Mouse (Mus musculus) neural tube, embryonic 15.5 days (tissue): ENCODE measurements around the gene Prelid3b. TPM values are rescaled to one million over a fixed set of nuclear protein-coding genes. Genes with fewer than 3 reads are reported as not detected.
A peak's percentile ranks its signal among the peaks of the same experiment; 100 is the strongest.

Source experiments
- ATAC-seq: fragments of 200-750 bp; cut with Nextera tagmentation; 2 replicates; pipeline ENCODE4 v1.8.0; 2017; ENCODE audit warnings: mild to moderate bottlenecking, moderate TSS enrichment, moderate library complexity; ENCODE audit not compliant: low FRiP score
- H3K27ac ChIP-seq: fragments of 300-500 bp; sonication (generic); replicated peaks from 2 replicates; pipeline ENCODE4 v1.5.1; 2015; ENCODE audit warnings: mild to moderate bottlenecking, inconsistent platforms
- H3K27me3 ChIP-seq: fragments of 300-500 bp; sonication (generic); replicated peaks from 2 replicates; pipeline ENCODE4 v1.6.1; 2015; ENCODE audit warnings: inconsistent platforms
- H3K36me3 ChIP-seq: fragments of 300-500 bp; sonication (generic); 2 replicates; pipeline ENCODE4 v1.6.1; 2015; ENCODE audit warnings: inconsistent platforms
- H3K4me1 ChIP-seq: fragments of 300-500 bp; sonication (generic); 2 replicates; pipeline ENCODE4 v1.6.1; 2015; ENCODE audit warnings: inconsistent platforms
- H3K4me2 ChIP-seq: fragments of 300-500 bp; sonication (generic); 2 replicates; pipeline ENCODE4 v1.6.1; 2015; ENCODE audit warnings: inconsistent platforms, mild to moderate bottlenecking, moderate library complexity
- H3K4me3 ChIP-seq: fragments of 300-500 bp; sonication (generic); replicated peaks from 2 replicates; pipeline ENCODE4 v1.5.1; 2015; ENCODE audit warnings: mild to moderate bottlenecking, inconsistent platforms
- H3K9ac ChIP-seq: fragments of 300-500 bp; sonication (generic); replicated peaks from 2 replicates; pipeline ENCODE4 v1.6.1; 2015; ENCODE audit warnings: mild to moderate bottlenecking, inconsistent platforms
- H3K9me3 ChIP-seq: fragments of 300-500 bp; sonication (generic); replicated peaks from 2 replicates; pipeline ENCODE4 v1.6.1; 2016; ENCODE audit warnings: inconsistent platforms
- WGBS: fragments of 180-500 bp; shearing (Covaris S2); methylation state at CpG from one replicate; pipeline ENCODE4 v1.1.7; 2015; ENCODE audit warnings: mixed read lengths; 5-methylcytosine and 5-hydroxymethylcytosine counted together
- polyA plus RNA-seq: library from polyadenylated mRNA; unstranded; fragments of >200 nt; fragmentation: Nextera tagmentation; extraction: Ambion mirVana; gene quantifications from 2 replicates; pipeline ENCODE4 v1.2.1, GENCODE M21; 2015

Gene Prelid3b
- 110 and 112 TPM in 2 replicates for polyA plus RNA-seq

GRCm38 (mm10) chr2:174472818-174473549 is at the start of gene Prelid3b:
Prelid3b (minus strand) TSS chr2:174473081.
- peaks cover 22% of the 10 kb centered on the region for H3K4me1 ChIP-seq
- H3K9me3 ChIP-seq, result no peaks in the 10 kb centered on the region
- H3K36me3 ChIP-seq, result peaks cover 4% of the 10 kb centered on the region
- H3K9ac ChIP-seq, result peak within 1 kb of the TSS; percentile 66
- peak within 1 kb of the TSS; percentile 66 for H3K4me3 ChIP-seq
- H3K27me3 ChIP-seq, result no peaks in the 10 kb centered on the region
- no peak within 1 kb of the TSS for H3K27ac ChIP-seq
- WGBS, result under 1% methylated on average over 53 of the region's 53 CpGs
- peak within 1 kb of the TSS; percentile 83 for H3K4me2 ChIP-seq
- peak; percentile 99 for ATAC-seq

- Histone ChIP-seq H3K27me3 (no peaks in the 10 kb centered on the region), H3K4me1 (no peaks in the 10 kb centered on the region), H3K27ac (no peak overlapping the region), H3K4me2 (no peak overlapping the region), H3K9me3 (no peaks in the 10 kb centered on the region), H3K4me3 (no peak overlapping the region), H3K9ac (no peak overlapping the region), H3K36me3 (no peaks in the 10 kb centered on the region)
- 96% methylated on average over 3 of the region's 3 CpGs for WGBS
- no peak for ATAC-seq
These were observed 49.3 kb upstream of the Prelid3b start for GRCm38 (mm10) chr2:174522134-174522533.

DNA sequence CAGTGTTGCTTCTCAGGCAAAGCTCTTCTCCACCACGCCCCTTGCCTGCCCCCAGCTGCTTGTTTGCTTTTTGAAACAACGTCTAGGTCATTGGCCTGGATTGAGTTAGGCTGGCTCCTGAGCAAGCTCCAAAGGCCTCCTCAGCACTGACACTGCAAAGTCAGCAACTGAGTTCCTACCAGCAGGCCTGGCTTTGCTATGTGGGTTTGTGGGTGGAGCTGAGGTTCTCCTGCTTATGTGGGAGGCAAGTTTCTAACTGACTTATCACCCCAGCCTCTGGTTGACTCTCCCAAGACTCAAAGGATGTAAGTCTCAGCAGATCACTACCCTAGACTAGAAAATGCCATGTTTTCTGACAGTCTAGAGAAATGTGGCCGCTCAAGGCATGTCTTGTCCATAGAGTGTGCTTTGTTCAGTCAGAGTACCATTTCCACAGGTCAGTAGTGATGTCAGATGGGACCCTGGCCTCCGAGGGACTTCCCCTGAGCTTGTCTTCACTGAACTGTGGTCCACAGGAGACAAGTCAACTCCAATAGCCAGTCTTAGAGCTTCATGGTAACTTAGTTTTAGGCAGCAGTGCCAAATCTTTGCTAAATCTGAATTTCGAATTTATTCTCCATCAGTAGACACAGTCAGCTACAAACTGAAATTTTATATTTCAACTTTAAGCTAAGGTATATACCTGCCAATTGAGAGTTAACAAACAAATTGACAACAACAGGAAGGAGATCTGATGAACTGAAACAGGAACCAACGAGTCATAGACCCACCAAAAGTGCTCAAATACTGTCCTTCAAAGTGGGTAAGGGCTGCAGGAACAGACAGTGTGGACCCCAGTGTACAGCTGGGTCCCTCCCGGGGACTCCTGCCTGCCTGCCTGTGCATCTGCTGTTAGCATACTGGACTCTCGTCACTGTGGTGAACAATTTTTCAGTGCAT is 44.5 kb upstream of the Prelid3b start:
- no peak overlapping the region for H3K4me3 ChIP-seq
- WGBS, result 74% methylated on average over 8 of the region's 8 CpGs
- H3K27me3 ChIP-seq, result no peaks in the 10 kb centered on the region
- H3K27ac ChIP-seq, result no peak overlapping the region
- H3K4me2 ChIP-seq, result no peak overlapping the region
- no peaks in the 10 kb centered on the region for H3K4me1 ChIP-seq
- H3K9ac ChIP-seq, result no peak overlapping the region
- H3K9me3 ChIP-seq, result no peaks in the 10 kb centered on the region
- H3K36me3 ChIP-seq, result no peaks in the 10 kb centered on the region
- ATAC-seq, result no peak

DNA sequence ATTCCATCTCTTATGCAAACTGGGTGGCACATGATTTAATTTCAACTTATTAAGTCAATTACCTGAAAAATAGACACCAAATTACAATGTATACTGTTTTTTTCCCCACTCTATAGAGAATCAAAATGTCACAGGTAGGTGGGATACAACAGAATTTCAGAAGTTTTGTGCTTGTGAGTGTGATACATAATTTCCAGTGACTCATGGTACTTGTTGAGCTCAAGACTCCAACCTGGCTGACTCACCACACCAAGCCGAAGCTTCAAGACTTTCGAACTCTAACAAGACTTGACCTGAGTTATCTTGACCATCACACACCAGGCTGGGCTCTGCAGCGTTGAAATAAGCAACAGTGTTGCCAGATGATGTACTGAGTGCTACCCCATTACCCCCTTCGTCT is 42.0 kb upstream of the Prelid3b start:
- H3K4me2 ChIP-seq, result no peak overlapping the region
- H3K27me3 ChIP-seq, result no peaks in the 10 kb centered on the region
- H3K36me3 ChIP-seq, result no peaks in the 10 kb centered on the region
- H3K27ac ChIP-seq, result no peak overlapping the region
- H3K4me1 ChIP-seq, result no peaks in the 10 kb centered on the region
- no peak overlapping the region for H3K9ac ChIP-seq
- 89% methylated on average over 4 of the region's 4 CpGs for WGBS
- no peak for ATAC-seq
- H3K9me3 ChIP-seq, result no peaks in the 10 kb centered on the region
- H3K4me3 ChIP-seq, result no peak overlapping the region

DNA sequence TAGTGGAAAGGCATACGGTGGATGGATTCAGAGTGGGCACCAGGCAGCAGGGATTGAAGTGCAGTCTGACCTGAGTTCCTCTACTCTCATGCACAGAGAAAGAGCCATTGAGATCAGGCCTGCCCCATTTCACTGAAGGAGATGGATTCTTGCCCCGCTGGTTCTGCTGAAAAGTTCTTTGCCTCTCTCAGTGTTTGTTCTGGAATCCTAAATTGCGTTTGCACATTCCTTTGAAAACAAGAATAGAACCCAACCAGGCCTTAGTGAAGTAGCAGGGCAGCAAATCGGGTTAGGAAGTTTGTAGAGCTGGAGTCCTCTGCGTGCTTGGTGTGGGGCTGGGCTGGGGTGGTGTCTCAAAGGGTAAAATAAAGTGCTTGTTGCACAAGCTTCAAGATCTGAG is 40.9 kb upstream of the Prelid3b start:
- no peaks in the 10 kb centered on the region for H3K36me3 ChIP-seq
- H3K9ac ChIP-seq, result no peak overlapping the region
- H3K4me3 ChIP-seq, result no peak overlapping the region
- 81% methylated on average over 5 of the region's 5 CpGs for WGBS
- H3K9me3 ChIP-seq, result no peaks in the 10 kb centered on the region
- no peak overlapping the region for H3K27ac ChIP-seq
- no peak overlapping the region for H3K4me2 ChIP-seq
- no peaks in the 10 kb centered on the region for H3K27me3 ChIP-seq
- H3K4me1 ChIP-seq, result no peaks in the 10 kb centered on the region
- no peak for ATAC-seq

DNA sequence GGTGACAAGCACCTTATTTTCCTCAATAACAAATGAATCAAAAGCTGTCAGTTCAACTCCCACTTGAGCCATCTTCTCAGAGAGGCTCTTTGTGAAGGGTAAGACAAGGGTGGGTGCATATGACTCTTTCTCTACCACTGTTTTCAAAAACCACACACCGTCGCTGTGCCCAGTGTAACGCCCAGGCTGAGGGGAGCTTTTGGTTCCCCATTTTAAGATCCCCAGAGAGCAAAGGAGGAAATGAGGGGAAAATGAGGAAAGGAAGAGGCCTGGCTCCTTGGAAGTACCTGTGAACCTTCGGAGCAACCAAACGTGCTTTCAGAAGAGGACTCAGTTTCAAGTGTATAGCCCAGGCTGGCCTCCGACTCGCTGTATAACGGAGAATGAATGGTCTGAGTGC is 36.9 kb upstream of the Prelid3b start:
- Histone ChIP-seq H3K9ac (no peak overlapping the region), H3K27ac (no peak overlapping the region), H3K36me3 (no peaks in the 10 kb centered on the region), H3K4me1 (no peaks in the 10 kb centered on the region), H3K4me3 (no peak overlapping the region), H3K4me2 (no peak overlapping the region), H3K9me3 (no peaks in the 10 kb centered on the region), H3K27me3 (no peaks in the 10 kb centered on the region)
- WGBS, result 93% methylated on average over 8 of the region's 8 CpGs
- no peak for ATAC-seq

DNA sequence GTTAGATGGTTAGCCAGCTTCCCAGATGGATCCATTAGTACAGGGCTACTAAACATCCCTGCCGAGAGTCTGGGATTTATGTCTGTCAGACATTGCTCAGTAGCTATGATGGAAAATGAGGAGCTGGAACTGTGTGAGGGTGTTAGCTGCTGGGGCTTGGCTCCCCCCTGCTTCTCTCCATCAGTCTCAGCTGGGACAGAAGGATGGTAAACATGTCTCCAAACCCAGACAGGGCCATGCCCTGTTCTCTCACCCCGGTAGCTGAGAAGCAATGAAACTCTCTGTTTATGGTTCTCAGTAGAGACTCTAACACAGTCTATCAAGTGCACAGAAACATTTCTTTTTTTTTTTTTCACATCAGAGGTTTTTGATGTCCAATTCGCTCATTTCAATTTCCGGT is 35.1 kb upstream of the Prelid3b start:
- Histone ChIP-seq H3K4me1 (no peaks in the 10 kb centered on the region), H3K4me3 (no peak overlapping the region), H3K27me3 (no peaks in the 10 kb centered on the region), H3K27ac (no peak overlapping the region), H3K36me3 (no peaks in the 10 kb centered on the region), H3K9ac (no peak overlapping the region), H3K4me2 (no peak overlapping the region), H3K9me3 (no peaks in the 10 kb centered on the region)
- WGBS, result 68% methylated on average over 4 of the region's 4 CpGs
- no peak for ATAC-seq

GRCm38 (mm10) chr2:174502831-174503460 is 30.1 kb upstream of the Prelid3b start:
- H3K4me3 ChIP-seq, result no peak overlapping the region
- H3K36me3 ChIP-seq, result no peaks in the 10 kb centered on the region
- ATAC-seq, result no peak
- no peak overlapping the region for H3K4me2 ChIP-seq
- no peak overlapping the region for H3K9ac ChIP-seq
- H3K27me3 ChIP-seq, result no peaks in the 10 kb centered on the region
- H3K27ac ChIP-seq, result no peak overlapping the region
- H3K9me3 ChIP-seq, result no peaks in the 10 kb centered on the region
- 78% methylated on average over 25 of the region's 25 CpGs for WGBS
- H3K4me1 ChIP-seq, result peaks cover 9% of the 10 kb centered on the region

DNA sequence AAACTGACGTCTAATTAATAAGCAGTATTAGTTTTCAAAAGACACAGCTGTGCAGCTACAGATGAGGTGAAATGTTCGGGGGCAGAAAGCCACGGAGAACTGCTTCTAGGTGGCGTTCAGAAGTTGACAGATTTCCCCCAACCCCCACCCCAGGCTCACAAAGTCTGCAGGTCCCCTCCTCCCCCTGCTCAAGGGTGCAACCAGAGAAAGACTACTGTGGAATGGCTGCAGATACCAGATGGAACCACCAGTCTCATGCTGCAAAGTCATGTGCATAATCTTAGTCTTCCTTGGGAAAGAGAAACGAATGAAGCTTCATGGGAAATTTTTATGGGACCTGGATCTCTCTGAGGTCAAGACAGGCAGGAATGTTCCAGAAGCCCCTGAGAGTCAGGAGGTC is 29.4 kb upstream of the Prelid3b start:
- H3K27ac ChIP-seq, result no peak overlapping the region
- peaks cover 9% of the 10 kb centered on the region for H3K4me1 ChIP-seq
- no peaks in the 10 kb centered on the region for H3K27me3 ChIP-seq
- no peaks in the 10 kb centered on the region for H3K9me3 ChIP-seq
- H3K9ac ChIP-seq, result no peak overlapping the region
- no peak for ATAC-seq
- H3K36me3 ChIP-seq, result no peaks in the 10 kb centered on the region
- 41% methylated on average over 5 of the region's 5 CpGs for WGBS
- no peak overlapping the region for H3K4me2 ChIP-seq
- no peak overlapping the region for H3K4me3 ChIP-seq

GRCm38 (mm10) chr2:174501517-174501916 is 28.6 kb upstream of the Prelid3b start:
- H3K9me3 ChIP-seq, result no peaks in the 10 kb centered on the region
- peaks cover 9% of the 10 kb centered on the region for H3K4me1 ChIP-seq
- ATAC-seq, result no peak
- H3K4me3 ChIP-seq, result no peak overlapping the region
- H3K36me3 ChIP-seq, result no peaks in the 10 kb centered on the region
- H3K27ac ChIP-seq, result no peak overlapping the region
- no peak overlapping the region for H3K4me2 ChIP-seq
- H3K9ac ChIP-seq, result no peak overlapping the region
- H3K27me3 ChIP-seq, result no peaks in the 10 kb centered on the region
- 74% methylated on average over 8 of the region's 8 CpGs for WGBS

- H3K4me2 ChIP-seq, result no peak overlapping the region
- no peak for ATAC-seq
- H3K36me3 ChIP-seq, result no peaks in the 10 kb centered on the region
- H3K9me3 ChIP-seq, result no peaks in the 10 kb centered on the region
- no peaks in the 10 kb centered on the region for H3K27me3 ChIP-seq
- H3K9ac ChIP-seq, result no peak overlapping the region
- 64% methylated on average over 14 of the region's 14 CpGs for WGBS
- peaks cover 9% of the 10 kb centered on the region for H3K4me1 ChIP-seq
- no peak overlapping the region for H3K27ac ChIP-seq
- H3K4me3 ChIP-seq, result no peak overlapping the region
These were observed 28.1 kb upstream of the Prelid3b start for GRCm38 (mm10) chr2:174500814-174501503.
